Mouse (Mus musculus): Measurements from ENCODE around the gene Smarcd1.
A peak's percentile ranks its signal among the peaks of the same experiment; 100 is the strongest.
"Not testable (repeated sequence)": the region's sequence is repeated elsewhere in the genome, so short reads cannot be mapped to it uniquely, and the experiment has no call there.

Gene Smarcd1

GRCm38 (mm10) chr15:99684156-99684555, 17.8 kb upstream of the Smarcd1 start:
- DNase-seq (ENCODE audit: low spot score), result no peak

- peak; percentile 54 for DNase-seq (ENCODE audit: low spot score)
Observed at GRCm38 (mm10) chr15:99688712-99689111, 13.2 kb upstream of the Smarcd1 start.

- no peak for DNase-seq (ENCODE audit: low spot score)
Observed at GRCm38 (mm10) chr15:99690924-99691323, 11.0 kb upstream of the Smarcd1 start.

GRCm38 (mm10) chr15:99691976-99692375, 10.0 kb upstream of the Smarcd1 start:
- DNase-seq (ENCODE audit: low spot score), result no peak

DNA sequence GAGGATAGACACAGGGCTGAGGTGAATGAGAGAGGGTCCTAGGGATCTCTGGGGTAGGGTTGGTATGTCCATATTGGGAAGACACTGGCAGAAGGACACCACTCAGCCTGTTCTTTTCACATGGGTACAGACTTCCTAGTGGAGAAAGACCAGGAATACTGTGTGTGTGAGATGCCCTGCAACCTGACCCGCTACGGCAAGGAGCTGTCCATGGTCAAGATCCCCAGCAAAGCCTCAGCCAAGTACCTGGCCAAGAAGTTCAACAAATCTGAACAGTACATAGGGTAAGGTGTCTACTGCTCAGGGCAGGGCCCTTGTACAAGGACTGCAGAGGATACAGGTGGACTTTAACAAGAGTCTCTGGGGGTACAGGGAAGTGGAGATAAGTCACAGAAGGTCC, 4.6 kb upstream of the Smarcd1 start:
- no peak for DNase-seq (ENCODE audit: low spot score)

DNA sequence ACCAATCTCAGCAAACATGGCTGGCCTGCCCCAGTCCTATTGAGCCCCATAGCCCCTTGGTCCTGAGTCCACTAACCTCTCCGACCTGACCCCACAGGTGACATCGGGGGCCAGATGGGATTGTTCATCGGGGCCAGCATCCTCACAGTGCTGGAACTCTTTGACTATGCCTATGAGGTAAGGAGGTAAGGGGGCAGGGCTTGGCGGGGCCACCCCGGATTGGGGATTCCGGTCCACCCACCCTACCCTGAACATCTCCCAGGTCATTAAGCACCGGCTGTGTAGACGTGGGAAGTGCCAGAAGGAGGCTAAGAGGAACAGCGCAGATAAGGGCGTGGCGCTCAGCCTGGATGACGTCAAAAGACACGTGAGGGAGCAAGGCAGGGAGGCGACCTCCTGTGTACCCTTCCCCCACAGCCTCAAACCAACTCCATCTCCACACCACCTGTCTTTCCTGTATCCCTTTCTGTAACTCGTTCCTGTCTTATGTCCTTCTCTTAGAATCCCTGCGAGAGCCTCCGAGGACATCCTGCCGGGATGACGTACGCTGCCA, 3.3 kb upstream of the Smarcd1 start:
- DNase-seq (ENCODE audit: low spot score), result no peak

DNA sequence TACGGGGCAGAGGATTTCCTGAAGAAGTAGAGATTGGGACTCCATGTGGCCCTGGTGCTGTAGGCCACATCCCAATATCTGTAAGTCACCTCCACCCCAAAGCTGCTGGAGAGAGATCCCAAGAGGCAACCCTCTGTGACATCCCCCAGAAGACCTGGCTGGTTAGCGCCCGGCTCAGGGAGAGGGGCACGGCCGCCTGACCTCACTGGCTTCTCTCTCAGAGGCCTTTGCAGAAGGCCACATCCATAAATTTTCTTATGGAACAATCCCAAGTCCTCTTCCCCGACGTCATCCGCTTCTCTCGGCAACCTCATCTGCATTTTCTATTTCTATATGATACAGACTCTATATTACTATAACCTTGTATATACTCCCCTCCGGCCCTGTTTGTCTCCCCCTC, 2.2 kb upstream of the Smarcd1 start:
- no peak for DNase-seq (ENCODE audit: low spot score)

DNA sequence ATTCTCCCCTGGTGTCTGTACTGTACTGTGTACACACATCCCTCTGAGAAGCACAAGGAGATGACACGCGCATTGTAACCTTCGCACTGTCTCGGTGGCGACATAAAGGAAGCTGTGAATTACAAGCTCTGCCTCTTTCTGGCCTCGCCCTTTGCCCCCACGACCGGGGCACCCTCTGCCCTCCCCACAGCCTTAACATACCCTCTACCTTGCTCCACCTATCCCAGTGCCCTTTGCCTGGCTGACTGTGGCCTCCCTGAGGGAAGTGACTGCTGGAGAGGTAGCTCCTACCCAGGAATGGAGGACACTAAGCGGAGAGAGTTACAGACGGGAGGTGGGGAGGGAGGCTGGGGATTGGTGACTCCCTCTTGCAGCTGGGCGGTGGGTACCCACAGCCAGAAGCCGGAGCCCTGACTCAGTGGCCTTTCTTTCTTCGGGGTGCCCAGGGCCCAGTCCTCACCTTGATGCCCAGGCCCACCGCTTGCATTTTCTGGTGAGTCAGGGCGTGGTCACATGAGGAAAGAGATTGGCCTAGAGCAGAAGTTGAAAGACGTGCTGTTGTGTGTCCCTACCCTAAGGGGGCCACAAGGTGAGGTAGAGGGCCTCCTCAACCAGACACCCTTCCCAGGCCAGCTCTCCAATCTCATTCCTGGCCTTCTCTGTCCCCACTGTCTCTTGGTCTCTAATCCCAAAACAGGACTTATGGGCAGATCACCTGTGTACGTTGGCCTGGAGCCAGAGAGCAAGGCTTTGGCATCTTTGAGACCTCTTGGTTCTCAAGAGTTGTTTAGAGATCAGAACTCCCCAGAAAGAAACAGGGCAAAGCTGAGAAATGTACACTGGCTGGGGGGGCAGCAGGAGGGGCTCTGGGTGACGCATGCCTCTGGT, 1.5 kb upstream of the Smarcd1 start:
- DNase-seq (ENCODE audit: low spot score), result no peak

GRCm38 (mm10) chr15:99701640-99701998, 310 bp upstream of the Smarcd1 start:
- not testable (repeated sequence) for DNase-seq (ENCODE audit: low spot score)

GRCm38 (mm10) chr15:99703104-99703503, 1.2 kb downstream of the Smarcd1 start:
- no peak for DNase-seq (ENCODE audit: low spot score)

- DNase-seq (ENCODE audit: low spot score), result no peak
Observed at GRCm38 (mm10) chr15:99703676-99704040, 1.7 kb downstream of the Smarcd1 start.

DNA sequence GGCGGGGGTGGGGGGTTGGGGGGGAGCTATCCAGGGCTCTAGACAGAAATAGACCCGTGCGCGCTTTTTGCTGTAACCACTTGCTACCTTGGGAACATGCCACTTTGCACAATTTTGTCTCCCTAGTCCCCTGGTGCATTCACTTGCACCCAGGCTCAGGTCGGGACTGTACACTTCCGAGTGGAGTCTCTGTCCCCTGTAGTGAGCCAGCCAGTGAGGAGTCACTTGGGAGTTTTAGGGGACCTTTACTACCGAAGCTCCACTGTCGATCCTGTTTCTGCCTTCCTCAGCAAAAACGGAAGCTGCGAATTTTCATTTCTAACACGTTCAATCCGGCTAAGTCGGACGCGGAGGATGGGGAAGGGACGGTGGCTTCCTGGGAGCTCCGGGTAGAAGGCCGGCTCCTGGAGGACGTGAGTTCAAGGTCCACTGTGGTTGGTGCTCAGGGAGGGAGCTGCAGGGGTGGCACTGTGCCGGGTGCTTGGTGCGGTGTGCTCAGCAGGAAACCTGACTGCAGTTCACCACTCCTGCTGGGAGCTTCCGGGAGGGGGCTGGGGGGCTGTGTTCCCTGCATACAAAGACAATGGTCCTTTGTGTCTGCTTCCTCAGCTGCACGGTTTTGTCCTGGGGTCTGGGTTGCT, 2.2 kb downstream of the Smarcd1 start:
- DNase-seq (ENCODE audit: low spot score), result no peak

DNA sequence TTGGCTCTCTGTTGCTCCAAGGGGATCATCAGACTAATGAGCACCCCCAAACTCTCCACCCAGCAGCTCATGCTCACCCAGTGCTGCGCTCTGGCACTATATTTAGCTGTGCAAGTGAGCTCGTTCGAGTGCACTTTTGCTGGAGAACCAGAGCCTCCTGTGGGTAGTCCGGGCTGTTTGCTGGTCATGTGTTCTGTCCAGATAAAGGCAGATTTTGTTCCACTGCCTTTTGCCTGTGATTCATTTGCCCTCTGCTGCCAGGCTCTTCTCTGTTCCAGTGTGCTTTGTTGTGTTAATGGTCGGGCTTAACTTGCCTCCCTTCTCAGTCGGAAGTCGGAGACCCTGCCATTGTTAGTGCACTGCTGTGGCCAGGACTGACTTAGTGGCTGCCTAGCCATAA, 3.0 kb downstream of the Smarcd1 start:
- no peak for DNase-seq (ENCODE audit: low spot score)

- DNase-seq (ENCODE audit: low spot score), result no peak
Observed at GRCm38 (mm10) chr15:99705440-99706048, 3.6 kb downstream of the Smarcd1 start, which contains the start of gene Gm17349. TSS of gene Gm17349 (minus strand) at chr15:99705490.

DNA sequence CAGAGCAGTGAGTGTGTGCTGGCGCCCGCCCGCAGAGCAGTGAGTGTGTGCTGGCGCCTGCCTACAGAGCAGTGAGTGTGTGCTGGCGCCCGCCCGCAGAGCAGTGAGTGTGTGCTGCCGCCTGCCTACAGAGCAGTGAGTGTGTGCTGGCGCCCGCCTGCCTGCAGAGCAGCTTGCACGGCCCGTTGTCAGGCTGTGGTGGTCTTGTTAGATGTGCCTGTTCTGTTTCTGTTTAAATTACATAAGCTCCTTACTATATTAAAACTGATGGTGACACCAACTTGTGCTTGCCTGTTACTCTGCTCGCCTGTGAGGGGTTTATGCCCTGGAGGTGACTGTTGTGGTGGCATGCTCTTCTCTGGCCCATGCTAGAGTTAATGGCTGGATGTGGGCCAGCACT, 6.2 kb downstream of the Smarcd1 start:
- DNase-seq (ENCODE audit: low spot score), result no peak

DNA sequence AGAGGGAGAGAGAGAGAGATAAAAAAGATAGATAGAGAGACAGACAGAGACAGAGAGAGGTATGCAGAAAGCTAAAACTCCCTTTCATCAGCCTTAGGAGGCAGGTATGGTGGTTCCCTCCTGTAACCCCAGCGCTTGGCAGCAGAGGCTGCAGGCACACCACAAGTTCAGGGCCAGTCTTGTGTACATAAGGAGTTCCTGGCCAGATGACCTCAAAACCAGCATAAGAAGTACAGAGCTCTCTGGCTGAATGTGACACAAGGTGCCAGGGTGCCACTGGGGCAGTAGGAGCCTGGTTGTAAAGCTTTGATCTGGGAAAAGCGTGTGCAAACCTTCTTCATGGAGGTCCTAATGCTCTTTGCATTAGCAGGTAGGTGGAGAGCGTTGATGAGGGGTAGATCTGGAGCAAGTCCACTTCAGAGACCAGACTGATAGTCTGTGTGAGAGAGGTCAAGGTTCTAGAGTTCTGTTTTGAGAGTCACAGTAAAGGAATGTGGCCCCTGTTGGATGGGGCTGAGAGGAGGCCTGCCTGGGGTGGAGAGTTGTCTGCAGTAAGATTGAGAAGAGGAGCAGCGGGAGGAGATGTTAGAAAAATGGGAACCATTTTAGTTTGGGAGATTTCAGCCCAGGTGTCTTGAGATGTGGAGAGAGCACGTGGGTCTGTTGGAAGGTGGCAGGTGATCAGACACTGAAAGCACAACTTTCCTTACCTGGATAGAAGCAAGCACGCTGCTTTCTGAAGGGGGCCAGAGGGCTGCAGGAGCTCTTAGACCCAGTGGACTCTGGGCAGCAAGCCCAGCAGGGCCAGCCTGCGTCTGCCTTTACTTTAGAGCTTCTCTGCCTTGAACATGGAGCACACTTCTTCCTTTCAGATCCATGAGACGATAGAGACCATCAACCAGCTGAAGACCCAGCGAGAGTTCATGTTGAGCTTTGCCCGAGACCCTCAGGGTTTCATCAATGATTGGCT, 8.6 kb downstream of the Smarcd1 start:
- no peak for DNase-seq (ENCODE audit: low spot score)

GRCm38 (mm10) chr15:99711491-99711890, 9.6 kb downstream of the Smarcd1 start:
- DNase-seq (ENCODE audit: low spot score), result no peak

DNA sequence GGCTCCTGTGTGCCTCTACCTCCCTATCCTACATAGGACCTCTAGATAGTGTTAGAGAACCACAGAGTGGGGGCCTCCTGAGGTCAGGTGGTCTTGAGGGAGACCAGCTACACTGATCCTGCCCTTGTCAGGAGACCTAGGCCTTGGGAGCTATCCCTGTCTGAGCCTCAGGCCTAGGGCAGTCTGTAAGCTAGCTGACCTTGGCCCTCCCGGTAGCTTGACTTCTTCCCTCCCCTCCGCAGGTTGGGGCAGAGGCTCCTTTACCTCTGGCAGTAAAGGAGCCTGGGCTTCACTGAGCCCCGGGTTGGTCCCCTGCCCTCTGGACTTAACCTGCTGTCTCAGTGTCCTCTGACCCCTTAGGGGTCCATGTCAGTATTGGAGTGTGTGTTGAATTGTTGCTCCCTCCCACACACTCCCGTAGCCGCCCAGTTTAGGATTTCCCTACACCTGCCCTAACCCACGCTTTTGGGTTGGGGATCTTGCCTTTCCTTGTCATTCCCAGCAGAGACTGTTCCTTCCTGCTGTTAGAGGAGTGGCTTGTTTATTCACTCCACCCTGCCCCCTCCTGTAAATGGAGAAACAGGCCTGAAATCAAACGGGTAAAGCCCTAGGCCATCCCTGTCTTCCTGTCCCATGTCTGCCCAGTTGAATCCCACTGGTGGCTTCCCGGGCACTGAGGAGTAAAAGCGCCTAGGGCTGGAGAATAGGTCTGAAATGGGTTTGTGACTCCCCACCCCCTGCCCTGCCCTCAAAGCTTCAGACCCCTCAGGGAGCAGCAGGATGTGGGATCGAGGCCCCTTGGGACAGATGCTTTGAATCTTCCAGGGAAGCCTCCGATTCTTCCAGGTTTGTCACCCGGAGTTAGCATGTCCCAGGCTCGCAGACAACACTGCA, 11.0 kb downstream of the Smarcd1 start:
- no peak for DNase-seq (ENCODE audit: low spot score)

DNA sequence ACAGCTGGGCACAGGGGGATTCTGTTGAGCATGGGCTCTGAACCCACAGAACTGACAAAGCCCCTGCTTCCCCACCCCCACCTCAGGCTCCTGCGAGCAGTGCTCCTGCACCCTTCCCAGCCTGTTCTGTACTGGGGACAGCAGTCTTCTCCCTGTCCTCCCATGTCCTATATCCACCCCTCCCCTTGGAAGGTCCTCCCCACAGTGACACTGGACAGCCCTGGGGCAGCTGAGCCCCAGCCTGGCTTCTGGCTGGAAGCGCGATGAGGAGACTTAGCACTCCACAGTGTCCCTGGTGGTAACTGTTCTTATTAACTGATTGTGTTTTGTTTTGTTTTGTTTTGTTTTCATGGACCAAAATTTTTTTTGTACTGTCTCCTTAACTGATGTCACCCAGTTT, 11.6 kb downstream of the Smarcd1 start:
- no peak for DNase-seq (ENCODE audit: low spot score)

GRCm38 (mm10) chr15:99714206-99714605, 12.3 kb downstream of the Smarcd1 start:
- DNase-seq (ENCODE audit: low spot score), result peak; percentile 54

- DNase-seq (ENCODE audit: low spot score), result peak; percentile 42
Observed at GRCm38 (mm10) chr15:99714858-99715257, 12.9 kb downstream of the Smarcd1 start.

All from ovary, adult 18-20 months (tissue).